Mouse (Mus musculus) limb, embryonic 14.5 days (tissue): Measurements from ENCODE around the gene Evl. TPM values are rescaled to one million over a fixed set of nuclear protein-coding genes. Genes with fewer than 3 reads are reported as not detected.
"Not testable (repeated sequence)": the region's sequence is repeated elsewhere in the genome, so short reads cannot be mapped to it uniquely, and the experiment has no call there.

Experiments
- ATAC-seq: fragments of 200-750 bp; cut with Nextera tagmentation; 2 replicates; pipeline ENCODE4 v1.8.0; 2017; ENCODE audit warnings: low read depth, moderate number of reproducible peaks, moderate TSS enrichment; ENCODE audit not compliant: low FRiP score
- DNase-seq: peaks from one replicate; pipeline ENCODE4 v3.0.0-alpha.2; 2015; ENCODE audit warnings: low spot score
- H3K27ac ChIP-seq: fragments of 300-500 bp; sonication (generic); replicated peaks from 2 replicates; pipeline ENCODE4 v1.5.1; 2014; ENCODE audit warnings: low read depth, mild to moderate bottlenecking, low read length, moderate library complexity, mixed read lengths
- H3K27me3 ChIP-seq: fragments of 300-500 bp; sonication (generic); 2 replicates; pipeline ENCODE4 v1.6.1; 2014; ENCODE audit warnings: low read length, mixed read lengths; ENCODE audit not compliant: control insufficient read depth, insufficient read depth
- H3K36me3 ChIP-seq: fragments of 300-500 bp; sonication (generic); 2 replicates; pipeline ENCODE4 v1.6.1; 2014; ENCODE audit warnings: mild to moderate bottlenecking, low read length, moderate library complexity, mixed read lengths; ENCODE audit not compliant: control insufficient read depth, insufficient read depth
- H3K4me1 ChIP-seq: fragments of 300-500 bp; sonication (generic); 2 replicates; pipeline ENCODE4 v1.6.1; 2014; ENCODE audit warnings: antibody characterized with exemption, low read length, mixed read lengths; ENCODE audit not compliant: control insufficient read depth, insufficient read depth
- H3K4me2 ChIP-seq: fragments of 300-500 bp; sonication (generic); replicated peaks from 2 replicates; pipeline ENCODE4 v1.6.1; 2014; ENCODE audit warnings: low read depth, mild to moderate bottlenecking, low read length, moderate library complexity; ENCODE audit not compliant: severe bottlenecking
- H3K4me3 ChIP-seq: fragments of 300-500 bp; sonication (generic); replicated peaks from 2 replicates; pipeline ENCODE4 v1.5.1; 2014; ENCODE audit warnings: low read length
- H3K9ac ChIP-seq: fragments of 300-500 bp; sonication (generic); 2 replicates; pipeline ENCODE4 v1.6.1; 2014; ENCODE audit warnings: mild to moderate bottlenecking, low read depth, low read length, moderate library complexity; ENCODE audit not compliant: severe bottlenecking
- H3K9me3 ChIP-seq: fragments of 300-500 bp; sonication (generic); 2 replicates; pipeline ENCODE4 v1.6.1; 2016; ENCODE audit warnings: low read length; ENCODE audit not compliant: control insufficient read depth
- POLR2A ChIP-seq: fragments of 200-500 bp; IDR thresholded peaks from 2 replicates; pipeline ENCODE4 v1.8.0; 2012; ENCODE audit warnings: inconsistent platforms, mild to moderate bottlenecking, moderate library complexity, borderline replicate concordance; ENCODE audit not compliant: insufficient read depth, insufficient read length; ENCODE audit errors: extremely low read depth
- WGBS: fragments of 180-500 bp; shearing (Covaris S2); extraction: QIAGEN DNeasy Blood & Tissue Kit; methylation state at CpG from one replicate; pipeline ENCODE4 v1.1.7; 2014; 5-methylcytosine and 5-hydroxymethylcytosine counted together
- polyA plus RNA-seq, 2 experiments: library from polyadenylated mRNA; depleted of rRNA in 1 of 2; stranded (reverse) in 1 of 2; unstranded in 1 of 2; fragments of >200 nt; fragmentation: Nextera tagmentation in 1 of 2; extraction: Ambion mirVana in 1 of 2; gene quantifications; 2 replicates each; pipeline versions ENCODE4 v1.2.1 to v1.2.3; 2012 to 2014

The Evl gene
- polyA plus RNA-seq, 2 experiments, result 82.3 to 181 TPM

GRCm38 (mm10) chr12:108710861-108711615, 156.5 kb downstream of the Evl start:
- Histone ChIP-seq H3K4me3 (no peak overlapping the region), H3K4me2 (no peak overlapping the region), H3K4me1 (no peaks in the 10 kb centered on the region), H3K9me3 (no peaks in the 10 kb centered on the region), H3K27me3 (no peaks in the 10 kb centered on the region), H3K27ac (no peak overlapping the region), H3K36me3 (no peaks in the 10 kb centered on the region), H3K9ac (no peak overlapping the region)
- DNase-seq, result no peak
- no peak for ATAC-seq
- no peak for TF ChIP-seq POLR2A
- 84% methylated on average over 9 of the region's 9 CpGs for WGBS

GRCm38 (mm10) chr12:108712481-108712880, 158.0 kb downstream of the Evl start:
- Histone ChIP-seq H3K4me2 (no peak overlapping the region), H3K9ac (no peak overlapping the region), H3K4me1 (no peaks in the 10 kb centered on the region), H3K27ac (no peak overlapping the region), H3K9me3 (no peaks in the 10 kb centered on the region), H3K27me3 (no peaks in the 10 kb centered on the region), H3K36me3 (no peaks in the 10 kb centered on the region), H3K4me3 (no peak overlapping the region)
- TF ChIP-seq POLR2A, result no peak
- 81% methylated on average over 4 of the region's 4 CpGs for WGBS
- DNase-seq (no peak), ATAC-seq (no peak)

- not testable (repeated sequence) for H3K9ac ChIP-seq, H3K4me1 ChIP-seq, H3K27ac ChIP-seq, H3K4me3 ChIP-seq, H3K36me3 ChIP-seq, H3K9me3 ChIP-seq, DNase-seq, ATAC-seq, H3K27me3 ChIP-seq, H3K4me2 ChIP-seq
- WGBS, result 92% methylated on average over 14 of the region's 14 CpGs
Measured at GRCm38 (mm10) chr12:108713972-108714371, 159.5 kb downstream of the Evl start.

- H3K4me1 ChIP-seq, result no peaks in the 10 kb centered on the region
- DNase-seq (no peak), ATAC-seq (no peak)
- H3K36me3 ChIP-seq, result no peaks in the 10 kb centered on the region
- H3K9me3 ChIP-seq, result no peaks in the 10 kb centered on the region
- WGBS, result 78% methylated on average over 5 of the region's 5 CpGs
- no peak overlapping the region for H3K9ac ChIP-seq
- no peaks in the 10 kb centered on the region for H3K27me3 ChIP-seq
- no peak overlapping the region for H3K4me3 ChIP-seq
- no peak for TF ChIP-seq POLR2A
- no peak overlapping the region for H3K27ac ChIP-seq
- no peak overlapping the region for H3K4me2 ChIP-seq
Measured at GRCm38 (mm10) chr12:108715854-108716253, 161.3 kb downstream of the Evl start.

GRCm38 (mm10) chr12:108718485-108718884, 164.0 kb downstream of the Evl start:
- no peak overlapping the region for H3K4me3 ChIP-seq
- no peak for TF ChIP-seq POLR2A
- ATAC-seq, result no peak
- H3K9ac ChIP-seq, result no peak overlapping the region
- no peak for DNase-seq
- H3K27me3 ChIP-seq, result no peaks in the 10 kb centered on the region
- H3K4me2 ChIP-seq, result no peak overlapping the region
- H3K4me1 ChIP-seq, result no peaks in the 10 kb centered on the region
- H3K36me3 ChIP-seq, result no peaks in the 10 kb centered on the region
- WGBS, result 83% methylated on average over 3 of the region's 3 CpGs
- no peak overlapping the region for H3K27ac ChIP-seq
- no peaks in the 10 kb centered on the region for H3K9me3 ChIP-seq
